Mouse (Mus musculus) regulatory T cell (primary cell): ENCODE measurements at regions not wholly inside any gene's neighbourhood (a gene's known extent, or its start where the extent isn't known, plus 50 kb on each side); places are given as distances from the start of the nearest gene placed in this dataset.
"Not testable (repeated sequence)": the region's sequence is repeated elsewhere in the genome, so short reads cannot be mapped to it uniquely, and the experiment has no call there.

ENCODE experiments used
- in situ Hi-C: fragments of 300-600 bp; cut with MboI, MseI; formaldehyde crosslinking; loops from one replicate; pipeline ENCODE4 v1.15.1; 2025; ENCODE audit warnings: high pct_unique_total_duplicates

GRCm38 (mm10) chr9:76407549-76407948 lies 83.9 kb upstream of the Hcrtr2 start:
- in situ Hi-C loops, result no loop called here

GRCm38 (mm10) chr9:76401897-76402670 lies 78.4 kb upstream of the Hcrtr2 start:
- in situ Hi-C loops, result not testable (repeated sequence)

- in situ Hi-C loops, result no loop called here
Measured at GRCm38 (mm10) chr9:76400900-76401299, 77.2 kb upstream of the Hcrtr2 start.

- in situ Hi-C loops, result loop anchor here (10.0 to 25.0 kb wide), 2 partner anchors 969 to 1491 kb away; partner anchors contain the start of gene Mlip
Measured at GRCm38 (mm10) chr9:76393763-76394162, 70.1 kb upstream of the Hcrtr2 start.

- in situ Hi-C loops, result loop anchor here (10.0 to 25.0 kb wide), 2 partner anchors 971 to 1494 kb away; partner anchors contain the start of gene Mlip
Measured at GRCm38 (mm10) chr9:76390839-76391238, 67.2 kb upstream of the Hcrtr2 start.
